Mouse (Mus musculus): Measurements from ENCODE around the gene Catsperg1. TPM values are rescaled to one million over a fixed set of nuclear protein-coding genes. Genes with fewer than 3 reads are reported as not detected.
"Not testable (repeated sequence)": the region's sequence is repeated elsewhere in the genome, so short reads cannot be mapped to it uniquely, and the experiment has no call there.

Catsperg1 gene
- total RNA-seq, 2 experiments from 2014 or later, result 0.89 TPM; not detected in 1

GRCm38 (mm10) chr7:29230560-29230959 is 16.7 kb upstream of the Catsperg1 start:
- no peak for DNase-seq

- peak in 1 of 2 experiments; percentile 50 for DNase-seq
Observed at GRCm38 (mm10) chr7:29228202-29228601, 14.4 kb upstream of the Catsperg1 start.

- DNase-seq, result no peak
Observed at GRCm38 (mm10) chr7:29225520-29225919, 11.7 kb upstream of the Catsperg1 start.

- no peak for DNase-seq
Observed at GRCm38 (mm10) chr7:29224756-29225394, 11.0 kb upstream of the Catsperg1 start.

GRCm38 (mm10) chr7:29214846-29215245 is 1.0 kb upstream of the Catsperg1 start:
- no peak for DNase-seq

GRCm38 (mm10) chr7:29214236-29214635 is 401 bp upstream of the Catsperg1 start:
- no peak for DNase-seq

GRCm38 (mm10) chr7:29212775-29213560 is 867 bp downstream of the Catsperg1 start:
- not testable (repeated sequence) for DNase-seq

GRCm38 (mm10) chr7:29212199-29212765 is 1.6 kb downstream of the Catsperg1 start:
- peak in 1 of 2 experiments; percentile 20 for DNase-seq

- peak; percentile 92 to 94 for DNase-seq
Observed at GRCm38 (mm10) chr7:29211415-29212198, 2.2 kb downstream of the Catsperg1 start.

GRCm38 (mm10) chr7:29211013-29211412 is 2.8 kb downstream of the Catsperg1 start:
- DNase-seq, result not testable (repeated sequence)

- DNase-seq, result no peak
Observed at GRCm38 (mm10) chr7:29202577-29202976, 11.3 kb downstream of the Catsperg1 start.

GRCm38 (mm10) chr7:29194230-29194629 is 19.6 kb downstream of the Catsperg1 start:
- not testable (repeated sequence) for DNase-seq

- not testable (repeated sequence) for DNase-seq
Observed at GRCm38 (mm10) chr7:29181323-29181722, 32.5 kb downstream of the Catsperg1 start.

- no peak for DNase-seq
Observed at GRCm38 (mm10) chr7:29180854-29181236, 33.0 kb downstream of the Catsperg1 start.

- peak; percentile 96 to 99 for DNase-seq
Observed at GRCm38 (mm10) chr7:29180077-29180853, 33.6 kb downstream of the Catsperg1 start, which contains the start of gene Psmd8. Gene Psmd8 (minus strand): TSS chr7:29180701.

- peak in 1 of 2 experiments; percentile 18 for DNase-seq
Observed at GRCm38 (mm10) chr7:29179323-29179722, 34.5 kb downstream of the Catsperg1 start.

GRCm38 (mm10) chr7:29178106-29178505 is 35.7 kb downstream of the Catsperg1 start:
- DNase-seq, result no peak

- no peak for DNase-seq
Observed at GRCm38 (mm10) chr7:29172390-29173016, 41.3 kb downstream of the Catsperg1 start.

- DNase-seq, result no peak
Observed at GRCm38 (mm10) chr7:29171562-29172097, 42.2 kb downstream of the Catsperg1 start.

GRCm38 (mm10) chr7:29170755-29171561 is 42.9 kb downstream of the Catsperg1 start:
- DNase-seq, result peak in 1 of 2 experiments; percentile 32

All from heart, adult 18-20 months (tissue).